Comparison of ENCODE assay signal across 15 mouse cellular contexts in genomic region chr6:97441357-97441756, GRCm38 (mm10).
A peak's percentile ranks its signal among the peaks of the same experiment; 100 is the strongest.
DNase-seq lines count a peak whose midpoint lies in the region; ATAC-seq and TF ChIP-seq lines count a peak whose summit lies in the region.
"Had no signal": no experiment of that assay in that cellular context is flagged by ENCODE, and none has a peak within 500 bp of the region (broad histone marks: within the 10 kb centered on the region; RNA-seq: fewer than 3 reads in every experiment).

No protein-coding gene starts in this region.

- no peak overlapping the region for H3K9ac ChIP-seq in forebrain, postnatal 0 days
- H3K9ac ChIP-seq: limb, embryonic 13.5 days; midbrain, embryonic 12.5 days; neural tube, embryonic 13.5 days had no signal

- H3K36me3 ChIP-seq in forebrain, postnatal 0 days (ENCODE audit: insufficient read depth), result no peaks in the 10 kb centered on the region
- H3K36me3 ChIP-seq: limb, embryonic 13.5 days; midbrain, embryonic 12.5 days; neural tube, embryonic 13.5 days had no signal

- TF ChIP-seq CTCF in forebrain, postnatal 0 days (IDR thresholded peaks at IDR 0.05; ENCODE audit: low read depth), result no peak

- 78% methylated on average over 7 of the region's 7 CpGs for WGBS in forebrain, postnatal 0 days

- H3K4me1 ChIP-seq in forebrain, postnatal 0 days (ENCODE audit: insufficient read depth), result no peaks in the 10 kb centered on the region

- peak; percentile 7 for DNase-seq in embryo, embryonic 10 days (ENCODE audit: low spot score)
- DNase-seq in embryo, embryonic 11 days, result no peak
- DNase-seq in lung, adult 18-20 months, result peak; percentile 45 to 56
- no peak for DNase-seq in lung, postnatal 4 days
- DNase-seq in gastrocnemius, postnatal 10 days, result peak; percentile 33
- DNase-seq in frontal cortex, postnatal 36 days (ENCODE audit: low spot score in 2 of 2), result no peak
- no peak for DNase-seq in forebrain, postnatal 0 days
- DNase-seq: B cell, adult 2 months; cerebellum, adult 11-12 months; right cerebral cortex, postnatal 25 days had no signal

- H3K9me3 ChIP-seq in forebrain, postnatal 0 days (ENCODE audit: low read length), result no peaks in the 10 kb centered on the region
- H3K9me3 ChIP-seq: limb, embryonic 13.5 days; midbrain, embryonic 12.5 days; neural tube, embryonic 13.5 days had no signal

- no peak overlapping the region for H3K4me3 ChIP-seq in forebrain, postnatal 0 days (ENCODE audit: low read depth, low read length)
- H3K4me3 ChIP-seq: limb, embryonic 13.5 days; midbrain, embryonic 12.5 days; neural tube, embryonic 13.5 days had no signal

- ATAC-seq in megakaryocyte progenitor cell, adult 5-6 weeks (replicated peaks; ENCODE audit: poor library complexity), result peak; percentile 40
- ATAC-seq in forebrain, postnatal 0 days, result no peak
- ATAC-seq: forebrain, embryonic 14.5 days had no signal

- H3K27ac ChIP-seq in forebrain, postnatal 0 days (ENCODE audit: low read depth, low read length), result no peak overlapping the region
- H3K27ac ChIP-seq: limb, embryonic 13.5 days; midbrain, embryonic 12.5 days; neural tube, embryonic 13.5 days had no signal

- H3K27me3 ChIP-seq in forebrain, postnatal 0 days (ENCODE audit: insufficient read depth, low read length), result no peaks in the 10 kb centered on the region
- H3K27me3 ChIP-seq: limb, embryonic 13.5 days; midbrain, embryonic 12.5 days; neural tube, embryonic 13.5 days had no signal

- H3K4me2 ChIP-seq in forebrain, postnatal 0 days (ENCODE audit: low read depth), result no peak overlapping the region
- H3K4me2 ChIP-seq: limb, embryonic 13.5 days; midbrain, embryonic 12.5 days; neural tube, embryonic 13.5 days had no signal

Comparison
In these comparisons a context has a peak if more than half of its experiments do, and no peak if none do; other contexts are left out.
1. DNase-seq: peak in embryo, embryonic 10 days (single experiment), lung, adult 18-20 months (2 of 2) and gastrocnemius, postnatal 10 days (single experiment); none in embryo, embryonic 11 days (single experiment), lung, postnatal 4 days (0 of 2), frontal cortex, postnatal 36 days (0 of 2) and forebrain, postnatal 0 days (single experiment).